Mouse (Mus musculus) retina, embryonic 14.5 days (tissue): ENCODE measurements around the gene Mtfp1.
"Not testable (repeated sequence)": the region's sequence is repeated elsewhere in the genome, so short reads cannot be mapped to it uniquely, and the experiment has no call there.

ENCODE experiments used
- DNase-seq: peaks from one replicate; pipeline ENCODE4 v3.0.0-alpha.2; 2015; ENCODE audit warnings: low spot score

Gene Mtfp1

DNA sequence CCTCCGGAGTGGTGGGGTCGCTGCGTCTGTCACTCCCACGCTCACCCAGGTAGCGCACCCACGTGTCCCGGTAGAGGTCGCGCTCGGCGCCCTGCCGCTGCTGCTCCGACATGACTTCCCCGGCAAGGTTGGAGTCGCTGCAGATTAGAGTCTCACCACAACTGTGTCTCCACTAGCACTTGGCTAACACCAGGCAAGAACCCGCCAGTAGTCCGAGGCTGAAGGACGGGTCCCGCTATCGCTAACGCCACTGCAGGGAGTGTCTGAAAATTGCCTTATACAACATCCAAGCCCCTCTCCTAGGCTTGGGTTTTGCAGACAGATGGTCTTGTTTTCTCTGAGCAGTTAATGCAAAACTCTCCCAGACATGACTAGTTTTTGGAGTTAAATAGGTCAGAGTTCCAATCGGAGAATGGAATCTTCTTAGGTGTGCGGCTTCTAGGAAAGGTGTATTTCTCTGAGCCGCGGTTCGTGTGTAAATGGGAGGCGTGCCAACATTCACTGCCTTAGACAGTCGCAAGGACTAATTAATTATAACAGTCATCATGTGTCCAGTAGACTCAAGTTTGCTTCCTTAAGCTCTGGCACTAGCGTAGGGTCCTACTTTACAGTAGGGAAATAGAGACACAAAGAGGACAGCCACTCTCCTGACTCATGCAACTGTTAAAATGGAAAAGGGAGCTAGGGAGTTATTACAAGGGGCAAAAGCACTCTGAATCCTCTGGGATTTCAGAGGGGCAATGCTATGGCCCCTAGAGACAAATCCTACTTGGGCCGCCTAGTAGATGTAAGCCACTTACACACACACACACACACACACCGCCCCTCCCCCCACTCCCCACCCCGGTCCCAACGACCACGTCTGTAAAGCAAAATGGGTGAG lies at the start of gene Mtfp1:
Gene Mtfp1 (minus strand): TSS at position 275 of the 883 bp plus-strand sequence.
- DNase-seq = peak; percentile 71

DNA sequence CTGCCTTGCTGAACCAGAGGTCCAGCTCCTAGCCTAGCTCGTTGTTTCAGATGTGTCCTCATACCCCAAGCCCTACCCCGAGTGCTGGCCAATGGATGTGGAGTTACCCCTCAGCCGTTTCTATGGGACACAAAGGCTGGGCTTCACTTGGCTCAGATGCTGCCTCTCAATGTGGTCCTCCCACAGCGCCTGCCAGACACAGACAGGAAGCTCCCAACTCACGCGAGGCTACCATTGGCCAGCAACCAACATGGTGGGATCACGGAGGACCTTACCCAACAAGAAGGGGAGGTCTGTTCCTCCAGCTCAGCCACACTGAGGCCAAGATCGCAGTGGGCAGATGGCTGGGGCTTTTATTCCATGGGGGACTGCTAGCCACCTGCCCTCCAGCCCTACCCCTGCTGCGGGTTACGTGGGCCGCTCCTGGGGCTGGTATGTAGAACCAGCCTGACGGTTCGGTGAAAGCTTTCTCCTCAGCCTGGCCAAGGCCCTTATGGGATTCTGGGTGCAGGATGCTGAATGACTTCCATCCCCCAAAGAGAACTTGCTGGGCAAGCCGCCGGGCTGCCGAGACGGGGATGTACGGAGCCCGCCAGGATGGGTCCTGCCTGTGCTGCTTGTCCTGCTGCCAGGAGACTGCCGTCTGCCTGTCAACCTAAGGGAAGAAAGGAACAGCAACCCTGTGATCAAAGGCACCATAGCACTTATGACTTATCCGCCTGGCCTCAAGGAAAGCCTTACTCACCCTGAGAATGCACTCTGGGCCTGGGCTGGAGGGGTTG lies 48.2 kb upstream of the Mtfp1 start:
- DNase-seq = no peak

DNA sequence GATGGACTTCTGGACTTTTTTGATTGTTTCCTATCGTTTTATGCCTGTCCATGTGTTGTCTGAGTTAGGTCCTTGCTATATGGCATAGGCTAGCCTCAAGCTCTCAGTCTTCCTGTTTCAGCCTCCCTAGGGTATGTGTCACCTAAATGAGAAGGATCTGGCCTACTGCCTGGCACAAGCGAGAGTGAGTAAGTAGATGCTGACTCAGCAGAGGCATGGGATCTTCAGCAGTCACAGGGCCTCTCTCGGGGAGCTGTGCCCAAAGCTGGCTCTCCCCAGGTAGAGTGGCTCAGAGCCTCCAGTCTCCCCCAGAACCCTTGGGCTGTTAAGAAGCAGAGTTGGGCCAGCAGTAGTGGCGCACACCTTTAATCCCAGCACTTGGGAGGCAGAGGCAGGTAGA lies 47.1 kb upstream of the Mtfp1 start:
- no peak for DNase-seq

DNA sequence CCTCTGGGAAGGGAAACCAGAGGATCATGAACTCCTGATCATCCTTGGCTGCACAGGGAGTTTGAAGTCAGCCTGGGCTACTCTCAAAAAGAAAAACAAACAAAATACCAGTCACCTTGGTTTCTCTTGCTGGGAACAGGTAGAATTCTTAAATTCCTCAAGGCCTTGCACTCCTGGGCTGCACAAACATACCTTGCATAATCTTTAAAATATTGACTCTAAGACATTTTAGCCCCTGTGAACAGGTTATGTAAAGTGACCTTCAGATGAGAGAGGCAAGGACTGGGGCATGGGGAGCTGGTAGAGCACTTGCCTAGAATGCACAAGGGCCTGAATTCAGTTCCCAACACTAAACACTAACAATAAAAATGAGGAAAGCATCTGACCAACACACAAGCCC lies 46.3 kb upstream of the Mtfp1 start:
- DNase-seq = no peak

DNA sequence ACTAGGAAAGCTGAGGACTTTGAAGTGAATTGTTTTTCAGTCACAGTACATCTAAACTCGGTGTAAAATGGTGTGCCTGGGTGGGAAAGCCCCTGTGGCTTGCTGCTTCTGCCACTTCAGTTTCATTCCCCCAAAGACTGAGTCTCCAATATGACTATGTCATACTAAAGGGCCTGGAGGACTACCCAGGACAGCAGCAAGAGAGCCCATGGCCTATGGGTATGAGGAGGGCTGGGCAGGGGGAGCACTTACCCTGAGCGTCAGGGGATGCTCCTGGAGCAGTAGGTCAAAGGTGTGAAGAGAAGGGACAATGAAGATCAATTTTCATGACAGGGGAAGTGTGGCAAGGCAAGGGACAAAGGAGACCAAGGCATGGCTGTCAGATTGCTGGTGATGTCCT lies 43.7 kb upstream of the Mtfp1 start:
- DNase-seq = no peak

DNA sequence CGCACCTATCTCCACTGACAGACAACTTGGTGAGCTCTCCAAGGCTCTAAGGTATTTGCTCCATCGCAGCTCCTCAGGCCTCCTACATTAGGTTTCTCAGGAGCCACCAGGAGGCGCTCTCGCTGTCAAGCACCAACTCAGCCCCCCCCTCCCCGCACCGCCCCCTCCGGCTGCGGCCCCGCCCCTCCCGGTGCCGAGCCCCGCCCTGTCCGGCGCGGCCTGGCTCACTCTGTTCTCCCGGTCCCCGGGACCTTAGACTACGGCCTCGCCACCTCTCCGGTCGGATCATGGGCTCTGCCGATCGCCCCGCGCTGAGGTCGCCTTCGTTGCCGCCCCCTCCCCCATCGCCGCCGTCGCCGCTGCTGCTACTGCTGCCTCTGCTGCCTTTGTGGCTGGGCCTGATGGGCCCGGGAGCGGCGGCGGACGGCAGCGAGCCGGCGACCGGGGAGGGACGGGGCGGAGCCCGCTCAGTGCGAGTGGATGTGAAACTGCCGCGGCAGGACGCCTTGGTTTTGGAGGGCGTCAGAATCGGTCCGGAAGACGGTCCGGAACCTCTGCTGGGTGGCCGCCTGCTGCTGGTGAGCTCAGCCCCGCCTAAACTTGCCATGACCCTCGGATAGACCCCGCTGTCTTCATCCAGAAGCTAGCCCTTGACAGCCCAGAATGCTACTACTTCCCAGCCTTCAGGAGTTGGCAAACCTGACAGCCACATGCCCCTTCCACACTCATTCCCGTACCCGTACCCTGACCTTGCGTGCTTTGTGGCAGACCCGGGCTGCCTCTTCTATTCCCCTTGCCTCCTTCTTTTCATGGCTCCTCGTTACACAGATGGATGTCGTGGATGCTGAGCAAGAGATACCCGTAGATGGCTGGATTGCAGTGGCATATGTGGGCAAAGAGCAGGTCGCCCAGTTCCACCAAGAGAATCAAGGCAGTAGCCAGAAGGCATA lies 40.0 kb upstream of the Mtfp1 start, which contains the start of gene Rnf215:
Gene Rnf215 (plus strand): TSS at position 217 of the 950 bp plus-strand sequence.
- peak; percentile 96 for DNase-seq

DNA sequence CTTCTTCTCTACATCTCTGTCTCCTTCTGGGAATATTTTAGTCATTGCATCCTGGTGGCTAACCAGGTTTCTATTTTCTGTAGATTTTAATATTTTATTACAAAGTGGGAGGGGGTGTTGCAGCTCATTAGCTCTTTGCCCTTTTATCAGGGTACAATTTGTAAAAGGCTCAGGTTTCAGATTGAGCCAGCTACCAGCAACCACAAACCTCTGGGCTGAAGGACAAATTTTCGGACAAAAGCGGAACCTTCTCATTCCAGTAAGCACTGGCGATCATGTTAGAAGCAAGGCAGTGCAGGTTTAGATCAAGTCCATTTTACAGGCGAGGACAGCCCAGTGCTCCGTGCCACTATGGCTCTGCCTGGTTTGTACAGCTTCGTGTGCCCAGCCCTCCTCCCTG lies 39.2 kb upstream of the Mtfp1 start:
- DNase-seq = no peak

DNA sequence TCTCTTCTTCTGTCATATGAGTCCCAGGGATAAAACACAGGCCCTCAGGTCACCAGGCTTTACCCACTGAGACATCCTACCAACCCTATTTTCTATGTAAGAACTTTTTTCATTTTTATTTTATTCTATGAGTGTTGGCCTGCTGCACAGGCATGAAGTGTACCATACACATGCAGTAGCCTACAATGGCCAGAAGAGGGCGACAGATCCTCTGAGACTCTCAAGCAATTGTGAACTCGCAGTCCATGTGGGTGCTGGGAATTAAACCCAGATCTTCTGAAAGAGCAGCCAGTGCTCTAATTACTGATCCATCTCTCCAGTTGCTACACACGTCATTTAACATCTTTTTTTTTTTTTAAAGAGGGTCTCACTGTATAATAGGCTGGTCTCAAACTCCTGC lies 38.2 kb upstream of the Mtfp1 start:
- peak; percentile 39 for DNase-seq

DNA sequence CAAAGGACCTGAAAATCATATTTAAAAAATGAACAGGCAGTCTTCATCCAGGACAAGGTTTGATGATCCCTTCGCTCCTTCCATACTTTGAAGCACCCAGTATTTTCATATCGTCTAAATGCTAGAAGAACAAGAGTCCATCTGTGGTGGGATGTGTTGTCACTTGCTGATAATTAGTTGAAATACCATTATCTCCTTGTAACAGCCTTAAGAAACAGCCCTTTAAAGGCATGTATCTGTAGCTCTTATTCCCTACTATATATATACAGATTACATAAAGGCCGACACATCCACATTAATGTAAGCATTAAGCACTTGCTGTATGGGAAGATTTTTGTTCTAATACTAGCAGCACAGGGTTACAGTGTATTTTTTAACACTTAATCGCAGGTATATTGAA lies 33.2 kb upstream of the Mtfp1 start:
- DNase-seq = not testable (repeated sequence)

DNA sequence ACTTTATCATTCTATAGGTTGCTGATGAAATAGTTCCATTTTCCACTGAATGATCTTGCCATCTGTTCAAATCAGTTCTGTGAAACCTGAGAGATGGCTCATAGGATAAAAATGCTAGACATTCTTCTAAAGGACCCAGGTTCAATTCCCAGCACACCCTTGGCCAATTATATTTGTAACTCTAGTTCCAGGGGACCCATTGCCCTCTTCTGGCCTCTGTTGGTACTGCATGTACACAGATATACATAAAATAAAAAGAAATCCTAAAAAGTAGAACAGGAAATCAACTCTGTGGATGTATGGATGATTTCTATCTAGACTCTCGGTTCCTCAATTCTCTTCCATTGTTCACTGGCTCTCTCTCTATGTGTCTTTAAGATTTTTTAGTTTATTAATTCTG lies 31.8 kb upstream of the Mtfp1 start:
- DNase-seq = no peak

DNA sequence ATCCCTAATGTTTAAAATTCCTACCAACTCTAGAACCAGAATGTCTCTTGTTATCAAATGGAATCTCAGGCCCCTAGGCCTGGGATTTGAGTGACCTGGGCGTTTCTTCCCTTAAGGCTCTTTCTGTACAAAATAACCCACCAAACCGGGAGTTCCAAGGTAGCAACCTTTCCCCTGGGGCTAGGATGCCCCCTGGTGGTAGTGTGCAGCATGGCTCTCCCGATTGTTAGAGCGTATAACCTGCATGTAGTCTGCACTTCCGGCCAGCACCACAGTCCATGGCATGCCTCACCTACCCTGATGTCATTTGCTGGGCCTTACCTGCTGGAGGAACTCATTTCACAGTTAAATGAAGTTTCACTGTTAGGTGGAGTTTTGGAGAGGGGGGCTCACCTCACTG lies 28.7 kb upstream of the Mtfp1 start:
- peak; percentile 55 for DNase-seq

DNA sequence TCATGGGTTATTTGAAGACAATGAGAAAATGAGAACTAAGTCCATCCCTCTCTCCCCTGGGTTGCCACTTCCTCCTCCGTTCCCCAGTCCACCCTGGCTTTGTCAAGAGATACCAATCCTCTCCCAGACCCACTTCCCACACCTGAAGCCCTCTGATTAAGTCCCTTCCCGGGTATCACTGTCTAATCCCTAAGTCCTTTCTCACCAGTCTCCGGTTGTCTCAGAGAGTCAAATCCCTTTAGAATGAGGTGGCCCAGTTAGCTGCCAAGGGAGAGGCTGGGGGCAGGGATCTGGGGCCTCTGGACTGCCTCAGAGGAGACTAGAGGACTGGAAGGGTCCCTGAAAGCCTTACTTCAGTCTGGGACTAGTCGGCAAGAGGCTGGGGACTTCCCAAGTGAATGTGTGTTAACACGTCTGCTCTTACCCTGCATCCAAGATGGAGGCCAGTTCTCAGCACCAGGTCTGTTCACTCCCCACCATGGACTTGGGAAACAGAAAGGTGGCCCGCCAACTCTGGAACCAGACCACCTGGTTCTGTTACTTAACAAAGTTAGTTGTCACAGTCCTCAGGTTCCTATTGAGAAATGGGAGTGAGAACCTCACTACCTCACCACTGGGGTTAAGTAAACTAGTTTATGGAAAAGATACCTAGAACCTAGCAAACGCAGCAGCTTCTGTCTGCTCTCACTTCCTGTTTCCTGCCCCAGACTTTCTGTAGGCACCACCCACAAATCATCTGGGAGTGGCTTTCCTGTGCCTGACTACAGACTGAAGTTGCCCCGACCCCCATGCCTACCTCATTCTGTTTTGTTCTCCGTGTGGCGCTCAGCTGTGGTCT lies 27.7 kb upstream of the Mtfp1 start, which contains the start of gene Sec14l2:
Gene Sec14l2 (minus strand): TSS at position 674 of the 838 bp plus-strand sequence.
- DNase-seq = no peak

DNA sequence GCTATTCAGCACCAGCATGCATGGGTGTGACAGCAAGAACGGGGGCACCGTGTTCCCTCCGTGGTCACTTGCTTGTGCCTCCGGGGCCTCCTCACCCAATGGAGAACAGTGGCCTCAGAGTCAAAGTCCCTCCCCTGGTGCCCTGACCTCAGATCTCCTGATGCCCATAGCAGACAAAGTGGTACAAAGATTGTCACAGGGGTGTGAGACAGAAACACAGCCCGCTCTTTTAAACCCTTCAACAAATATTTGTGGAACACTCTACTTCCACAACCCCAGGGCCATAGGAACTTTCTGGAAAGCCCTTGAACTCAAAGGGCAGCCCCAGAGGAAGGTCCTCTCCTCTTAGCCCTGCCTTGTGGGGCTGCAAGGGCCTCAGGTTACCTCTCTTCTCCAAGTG lies 27.0 kb upstream of the Mtfp1 start:
- DNase-seq = no peak

DNA sequence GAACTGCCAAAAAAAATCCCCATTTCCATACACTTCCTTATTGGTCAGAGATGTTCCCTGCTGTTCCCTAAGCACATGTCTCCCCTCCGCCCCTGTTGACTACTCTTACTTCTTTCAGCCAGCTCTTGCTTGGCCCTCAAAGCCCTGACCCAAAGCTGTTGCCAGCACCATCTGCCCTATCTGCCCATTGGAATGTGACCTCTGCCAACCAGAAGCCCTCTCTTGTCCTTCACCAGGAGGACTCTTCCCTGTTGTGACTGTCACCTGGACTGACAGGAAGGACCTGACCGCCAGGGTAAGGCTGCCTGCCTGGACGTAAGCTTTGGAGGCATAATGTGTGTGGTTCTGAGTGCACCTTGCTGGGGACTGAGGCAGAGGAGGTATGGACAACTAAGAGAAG lies 26.4 kb upstream of the Mtfp1 start:
- no peak for DNase-seq

DNA sequence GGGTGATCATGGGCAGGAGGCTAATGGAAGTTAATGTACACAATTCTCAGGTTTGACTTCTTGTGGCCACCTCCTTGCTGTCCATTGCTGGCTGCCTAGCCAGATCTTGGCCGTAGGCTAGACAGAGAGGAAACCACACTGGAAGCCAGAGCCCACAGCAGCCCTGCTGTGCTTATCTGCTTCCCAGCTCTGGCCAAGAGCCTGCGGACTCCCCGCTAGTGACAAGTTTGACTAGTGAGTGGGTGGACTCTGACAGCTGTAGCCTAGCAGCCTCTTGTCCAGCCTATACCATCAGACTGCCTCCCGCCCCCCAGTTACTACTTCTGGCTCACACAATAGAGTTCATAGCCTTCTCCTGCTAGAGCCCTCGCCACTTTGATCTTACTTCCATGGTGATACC lies 24.4 kb upstream of the Mtfp1 start:
- DNase-seq = no peak

DNA sequence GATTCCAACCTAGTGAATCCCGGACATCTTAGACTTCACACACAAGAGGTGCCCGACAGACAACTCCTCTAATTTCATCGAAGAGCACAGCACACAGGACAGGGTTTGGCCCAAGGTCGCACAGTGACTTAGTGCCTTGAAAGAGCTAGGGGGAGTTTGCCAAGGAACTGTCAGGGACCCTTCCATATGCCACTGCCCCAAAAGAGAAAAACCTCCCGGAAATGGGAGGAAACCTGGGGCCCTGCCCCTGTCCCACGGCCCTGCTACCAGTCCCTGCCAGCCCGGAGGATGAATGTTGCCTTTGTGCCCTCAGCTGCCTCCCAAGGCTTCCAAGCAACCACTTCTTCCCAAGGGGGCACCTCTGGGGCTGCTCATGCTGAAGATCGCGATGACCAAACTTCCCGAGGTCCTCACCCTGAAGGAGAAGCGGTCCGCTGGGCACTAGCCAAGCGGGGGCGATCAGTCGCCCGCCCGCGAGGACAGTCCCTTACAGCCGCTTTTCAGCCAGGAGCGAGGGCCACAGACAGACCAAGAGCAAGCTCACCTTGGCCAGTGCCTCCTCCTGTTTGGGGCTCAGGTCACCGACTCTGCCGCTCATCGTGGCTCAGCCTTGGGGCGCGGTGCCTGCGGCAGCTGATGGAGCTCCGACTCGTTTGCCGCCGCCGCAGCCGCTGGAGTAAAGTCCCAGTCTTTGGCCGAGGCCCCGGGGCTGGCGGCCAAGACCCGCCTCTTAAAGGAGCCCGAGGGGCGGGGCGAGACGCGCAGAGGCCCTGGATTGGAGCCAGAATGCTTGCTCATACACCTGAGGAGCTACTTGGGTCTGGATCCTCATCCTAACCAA lies 23.1 kb upstream of the Mtfp1 start:
- peak; percentile 73 for DNase-seq

DNA sequence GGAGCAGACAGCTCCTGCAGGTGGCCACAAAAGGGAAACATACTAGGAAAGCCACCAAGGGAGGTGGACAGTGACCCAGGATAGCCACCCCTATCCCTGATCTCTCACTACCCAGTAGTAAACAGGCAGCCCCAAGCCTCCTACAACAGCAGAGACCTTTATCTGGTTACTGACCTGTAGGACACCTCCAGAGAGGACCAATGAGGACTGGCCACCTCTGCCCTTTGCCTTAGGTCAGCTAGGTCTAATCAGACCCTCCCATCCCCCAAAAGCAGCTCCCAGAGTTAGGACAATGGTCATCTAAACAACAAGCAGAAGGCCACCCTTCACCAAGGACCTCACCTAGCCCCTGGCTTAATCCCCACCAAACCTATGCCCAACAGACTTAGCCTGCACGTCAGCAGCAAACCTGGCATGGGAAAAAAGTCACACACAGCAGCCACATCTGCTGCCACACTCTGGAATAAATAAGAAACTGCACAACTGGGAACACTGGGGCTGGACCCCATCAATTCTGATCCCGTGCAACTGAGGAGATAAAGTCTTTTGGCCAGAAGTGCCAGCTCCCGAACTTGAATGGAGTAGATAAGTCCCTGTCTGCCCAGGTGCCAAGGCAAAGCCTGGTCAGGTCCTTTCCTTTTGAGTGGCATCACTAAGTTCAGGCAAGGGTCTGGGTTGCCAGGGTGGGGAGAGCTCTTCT lies 22.3 kb upstream of the Mtfp1 start:
- peak; percentile 27 for DNase-seq

DNA sequence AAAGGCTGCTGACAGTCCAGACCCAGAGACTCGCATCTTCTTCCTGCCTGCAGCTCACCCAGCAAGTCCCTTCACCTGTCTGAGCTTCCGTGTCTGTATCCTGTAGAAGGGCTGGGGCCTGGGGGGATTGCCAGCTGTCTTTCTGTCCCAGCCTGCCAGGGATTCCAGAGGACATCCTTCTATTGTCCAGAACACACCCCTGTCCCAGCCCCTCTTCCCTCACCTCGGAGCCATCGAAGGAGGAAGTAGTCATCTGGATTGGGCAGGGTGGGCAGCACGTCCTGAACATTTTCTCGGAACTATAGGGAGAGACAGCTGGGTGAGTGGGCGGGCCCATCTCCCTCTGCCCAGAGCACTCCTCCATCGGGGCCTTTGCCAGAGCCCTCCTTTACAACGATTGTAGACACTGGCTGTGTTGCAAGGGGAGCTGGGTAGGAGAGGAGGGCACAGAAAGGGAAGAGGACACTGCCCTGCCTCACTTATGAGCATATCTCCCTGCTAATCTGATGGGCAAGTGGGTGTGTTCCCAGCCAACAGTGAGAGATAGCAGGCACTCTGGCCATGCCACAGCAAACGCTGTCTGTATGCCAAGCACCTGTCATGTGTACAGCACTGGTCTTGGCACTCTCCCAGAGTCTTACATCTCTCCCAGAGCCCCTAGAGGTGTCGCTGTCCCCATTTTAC lies 21.4 kb upstream of the Mtfp1 start:
- DNase-seq = no peak

DNA sequence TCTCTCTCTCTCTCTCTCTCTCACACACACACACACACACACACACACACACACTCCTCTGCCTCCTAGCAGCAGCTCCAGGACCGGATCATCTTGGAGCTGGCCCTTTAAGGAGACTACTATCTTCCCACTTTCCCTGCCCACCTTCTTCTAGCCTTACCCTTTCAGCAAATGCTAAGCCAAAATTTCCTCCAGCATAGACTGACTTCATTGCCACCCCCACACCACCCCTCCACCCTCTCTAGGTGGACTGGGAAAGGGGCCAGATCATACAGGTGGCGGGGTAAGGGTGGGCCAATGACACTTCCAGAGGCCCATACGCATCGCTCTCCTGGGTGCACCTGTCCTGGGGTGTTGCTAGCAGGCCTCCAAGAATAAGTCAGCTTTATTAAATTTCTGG lies 20.2 kb upstream of the Mtfp1 start:
- DNase-seq = no peak
